Mouse (Mus musculus) heart, embryonic 14.5 days (tissue): Measurements from ENCODE around the gene 1700109H08Rik. TPM values are rescaled to one million over a fixed set of nuclear protein-coding genes. Genes with fewer than 3 reads are reported as not detected.
"Not testable (repeated sequence)": the region's sequence is repeated elsewhere in the genome, so short reads cannot be mapped to it uniquely, and the experiment has no call there.

Experiments used
- ATAC-seq: fragments of 200-750 bp; cut with Nextera tagmentation; 2 replicates; pipeline ENCODE4 v1.8.0; 2017; ENCODE audit warnings: low read depth, moderate TSS enrichment; ENCODE audit not compliant: insufficient number of reproducible peaks, insufficient read depth, low FRiP score
- H3K27ac ChIP-seq, 2 experiments: fragments of 200-500 bp in 1 of 2; fragments of 300-500 bp in 1 of 2; sonication (generic) in 1 of 2; replicated peaks in 1 of 2; 2 replicates each; pipeline ENCODE4 v1.5.1; 2012 to 2014; ENCODE audit warnings: low read depth in 2 of 2, low read length in 2 of 2, control low read depth in 1 of 2, mild to moderate bottlenecking in 1 of 2, mixed read lengths in 1 of 2; ENCODE audit not compliant: control insufficient read depth in 1 of 2, insufficient read depth in 1 of 2
- H3K27me3 ChIP-seq: fragments of 300-500 bp; sonication (generic); 2 replicates; pipeline ENCODE4 v1.6.1; 2014; ENCODE audit warnings: mild to moderate bottlenecking, low read length, control low read depth; ENCODE audit not compliant: control insufficient read depth, insufficient read depth
- H3K36me3 ChIP-seq: fragments of 300-500 bp; sonication (generic); 2 replicates; pipeline ENCODE4 v1.6.1; 2014; ENCODE audit warnings: mild to moderate bottlenecking, control low read depth, low read length, mixed read lengths; ENCODE audit not compliant: control insufficient read depth, insufficient read depth
- H3K4me1 ChIP-seq, 2 experiments: fragments of 200-500 bp in 1 of 2; fragments of 300-500 bp in 1 of 2; sonication (generic) in 1 of 2; 2 replicates each; pipeline ENCODE4 v1.6.1; 2012 to 2014; ENCODE audit warnings: low read length in 2 of 2, control low read depth in 1 of 2, mixed read lengths in 1 of 2; ENCODE audit not compliant: control insufficient read depth in 2 of 2, insufficient read depth in 2 of 2
- H3K4me2 ChIP-seq: fragments of 300-500 bp; sonication (generic); 2 replicates; pipeline ENCODE4 v1.6.1; 2014; ENCODE audit warnings: mild to moderate bottlenecking, low read length
- H3K4me3 ChIP-seq, 2 experiments: fragments of 200-500 bp in 1 of 2; fragments of 300-500 bp in 1 of 2; sonication (generic) in 1 of 2; 2 replicates each; pipeline ENCODE4 v1.5.1; 2012 to 2014; ENCODE audit warnings: low read length in 2 of 2, mild to moderate bottlenecking in 2 of 2, control low read depth in 1 of 2, low read depth in 1 of 2, moderate library complexity in 1 of 2; ENCODE audit not compliant: control insufficient read depth in 1 of 2, insufficient read depth in 1 of 2
- H3K9ac ChIP-seq: fragments of 300-500 bp; sonication (generic); 2 replicates; pipeline ENCODE4 v1.6.1; 2014; ENCODE audit warnings: mild to moderate bottlenecking, low read length
- H3K9me3 ChIP-seq: fragments of 300-500 bp; sonication (generic); 2 replicates; pipeline ENCODE4 v1.6.1; 2016; ENCODE audit warnings: low read length, control low read depth; ENCODE audit not compliant: control insufficient read depth
- WGBS: fragments of 180-500 bp; shearing (Covaris S2); extraction: QIAGEN DNeasy Blood & Tissue Kit; methylation state at CpG from one replicate; pipeline ENCODE4 v1.1.7; 2014; 5-methylcytosine and 5-hydroxymethylcytosine counted together
- polyA plus RNA-seq: library from polyadenylated mRNA; unstranded; fragments of >200 nt; fragmentation: Nextera tagmentation; extraction: Ambion mirVana; gene quantifications from 2 replicates; pipeline ENCODE4 v1.2.1, GENCODE M21; 2014

1700109H08Rik gene
- polyA plus RNA-seq, result 2.9 and 3.5 TPM in 2 replicates

- Histone ChIP-seq H3K27me3 (no peaks in the 10 kb centered on the region), H3K9ac (no peak within 1 kb of the TSS), H3K4me3 (no peak within 1 kb of the TSS), H3K4me2 (no peak within 1 kb of the TSS), H3K27ac (no peak within 1 kb of the TSS), H3K4me1 (no peaks in the 10 kb centered on the region), H3K36me3 (peaks cover 99% of the 10 kb centered on the region), H3K9me3 (0 out of 2 replicates have a peak, but pooled peaks cover 6% of the 10 kb centered on the region)
- no peak for ATAC-seq
- WGBS, result 97% methylated on average over 4 of the region's 4 CpGs
Observed at GRCm38 (mm10) chr5:3571266-3571665, at the start of gene 1700109H08Rik. Gene 1700109H08Rik, plus strand, starts transcription at chr5:3571566.

DNA sequence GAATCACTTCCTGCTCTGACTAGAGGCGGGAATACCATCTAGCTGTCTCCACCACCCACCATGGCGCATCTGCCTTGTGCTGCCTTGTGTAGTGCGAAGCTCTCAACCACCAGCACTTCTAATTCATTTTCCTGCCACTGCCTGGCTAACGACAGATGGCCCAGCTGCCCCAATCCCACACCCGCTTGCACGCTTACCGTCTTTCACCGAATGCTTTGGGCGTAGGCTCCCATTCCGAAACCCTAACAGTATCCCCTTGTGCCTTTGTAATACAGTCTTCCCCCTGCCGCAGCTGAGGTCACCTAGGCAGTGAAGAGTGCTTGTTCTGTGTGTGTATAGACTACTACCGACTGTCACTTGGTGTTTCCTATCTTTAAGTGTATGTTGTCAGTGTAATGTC, 49.6 kb upstream of the 1700109H08Rik start:
- no peak for ATAC-seq
- Histone ChIP-seq H3K4me3 (no peak overlapping the region), H3K36me3 (peaks cover 51% of the 10 kb centered on the region), H3K9ac (no peak overlapping the region), H3K27me3 (no peaks in the 10 kb centered on the region), H3K4me2 (no peak overlapping the region), H3K9me3 (no peaks in the 10 kb centered on the region), H3K4me1 (no peaks in the 10 kb centered on the region), H3K27ac (no peak overlapping the region)
- WGBS, result 87% methylated on average over 12 of the region's 12 CpGs

GRCm38 (mm10) chr5:3522826-3523225, 48.5 kb upstream of the 1700109H08Rik start:
- no peaks in the 10 kb centered on the region for H3K4me1 ChIP-seq
- ATAC-seq, result no peak
- no peak overlapping the region for H3K9ac ChIP-seq
- H3K27me3 ChIP-seq, result no peaks in the 10 kb centered on the region
- WGBS, result 92% methylated on average over 10 of the region's 10 CpGs
- peaks cover 52% of the 10 kb centered on the region for H3K36me3 ChIP-seq
- H3K4me2 ChIP-seq, result no peak overlapping the region
- no peaks in the 10 kb centered on the region for H3K9me3 ChIP-seq
- no peak overlapping the region for H3K4me3 ChIP-seq
- no peak overlapping the region for H3K27ac ChIP-seq

DNA sequence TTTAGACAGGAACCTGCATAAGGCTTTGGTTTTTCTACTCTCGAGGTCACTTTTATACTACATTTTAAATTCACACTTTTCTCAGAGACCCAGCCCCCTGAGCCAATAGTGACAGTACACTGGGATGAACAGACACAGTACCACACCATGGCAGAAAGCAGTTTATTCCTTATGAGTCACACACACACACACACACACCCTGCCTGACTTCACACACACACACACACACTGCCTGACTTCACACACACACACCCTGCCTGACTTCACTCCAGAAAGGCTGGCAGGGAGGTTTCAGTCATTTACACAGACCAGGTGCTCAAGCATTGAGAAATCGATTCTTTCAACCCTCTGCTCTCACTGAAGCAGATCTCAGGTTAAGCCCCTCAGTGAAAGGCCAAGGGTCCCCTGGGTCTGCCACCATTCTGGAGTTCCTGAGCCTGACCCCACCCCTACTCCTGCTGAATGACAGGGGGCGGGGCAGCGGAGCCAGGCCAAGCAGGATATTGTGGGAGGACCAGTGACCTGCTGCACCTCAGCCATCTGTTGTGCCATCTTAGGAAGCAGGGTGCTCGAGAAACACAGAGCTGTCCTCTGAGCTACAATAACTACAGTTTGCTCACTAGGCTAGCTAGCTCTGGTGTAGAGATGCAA, 44.2 kb upstream of the 1700109H08Rik start:
- Histone ChIP-seq H3K9ac (no peak overlapping the region), H3K27me3 (no peaks in the 10 kb centered on the region), H3K4me3 (no peak overlapping the region), H3K27ac (no peak overlapping the region), H3K36me3 (peaks cover 19% of the 10 kb centered on the region), H3K4me1 (no peaks in the 10 kb centered on the region), H3K4me2 (no peak overlapping the region), H3K9me3 (no peaks in the 10 kb centered on the region)
- no peak for ATAC-seq
- 59% methylated on average over 5 of the region's 5 CpGs for WGBS

- Histone ChIP-seq H3K9me3 (no peaks in the 10 kb centered on the region), H3K27ac (no peak overlapping the region), H3K4me2 (no peak overlapping the region), H3K9ac (no peak overlapping the region), H3K4me1 (no peaks in the 10 kb centered on the region), H3K4me3 (no peak overlapping the region), H3K27me3 (no peaks in the 10 kb centered on the region), H3K36me3 (0 out of 2 replicates have a peak, but pooled peaks cover 3% of the 10 kb centered on the region)
- ATAC-seq, result no peak
- 76% methylated on average over 10 of the region's 10 CpGs for WGBS
Observed at GRCm38 (mm10) chr5:3529585-3530189, 41.7 kb upstream of the 1700109H08Rik start.

DNA sequence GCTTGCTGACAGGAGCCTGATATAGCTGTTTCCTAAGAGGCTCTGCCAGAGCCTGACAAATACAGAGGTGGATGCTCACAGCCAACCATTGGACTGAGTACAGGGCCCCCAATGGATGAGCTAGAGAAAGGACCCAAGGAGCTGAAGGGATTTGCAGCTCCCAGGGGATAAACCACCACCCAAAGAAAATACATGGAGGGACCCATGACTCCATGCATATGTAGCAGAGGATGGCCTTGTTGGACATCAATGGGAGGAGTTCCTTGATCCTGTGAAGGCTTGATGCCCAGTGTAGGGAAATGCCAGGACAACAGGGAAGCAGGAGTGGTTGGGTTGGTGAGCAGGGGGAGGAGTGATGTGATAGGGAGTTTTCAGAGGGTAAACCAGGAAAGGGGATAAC, 39.3 kb upstream of the 1700109H08Rik start:
- H3K36me3 ChIP-seq, H3K27me3 ChIP-seq, ATAC-seq, H3K4me3 ChIP-seq, H3K9ac ChIP-seq, H3K4me1 ChIP-seq, H3K4me2 ChIP-seq, H3K27ac ChIP-seq, H3K9me3 ChIP-seq: not testable (repeated sequence)

- no peaks in the 10 kb centered on the region for H3K27me3 ChIP-seq
- no peaks in the 10 kb centered on the region for H3K4me1 ChIP-seq
- no peak overlapping the region for H3K27ac ChIP-seq
- H3K9me3 ChIP-seq, result no peaks in the 10 kb centered on the region
- no peak overlapping the region for H3K4me2 ChIP-seq
- no peaks in the 10 kb centered on the region for H3K36me3 ChIP-seq
- 67% methylated on average over 3 of the region's 3 CpGs for WGBS
- no peak overlapping the region for H3K9ac ChIP-seq
- no peak overlapping the region for H3K4me3 ChIP-seq
- no peak for ATAC-seq
Observed at GRCm38 (mm10) chr5:3536592-3537212, 34.7 kb upstream of the 1700109H08Rik start.
